Mouse (Mus musculus): ENCODE measurements around the gene Sox5. TPM values are rescaled to one million over a fixed set of nuclear protein-coding genes. Genes with fewer than 3 reads are reported as not detected.
A peak's percentile ranks its signal among the peaks of the same experiment; 100 is the strongest.

Sox5 gene
- polyA plus RNA-seq, 1 experiment from 2014 or later: 25.8 TPM

- Histone ChIP-seq H3K9ac (ENCODE audit: low read length) (no peak overlapping the region), H3K27me3 (ENCODE audit: control insufficient read depth, insufficient read depth, low read length) (no peaks in the 10 kb centered on the region), H3K9me3 (replicated peaks; ENCODE audit: control insufficient read depth, low read length) (no peaks in the 10 kb centered on the region), H3K27ac (ENCODE audit: low read length) (no peak overlapping the region), H3K4me2 (ENCODE audit: low read depth, low read length) (no peak overlapping the region), H3K36me3 (ENCODE audit: control insufficient read depth, insufficient read depth, low read length) (no peaks in the 10 kb centered on the region), H3K4me1 (ENCODE audit: control insufficient read depth, insufficient read depth, low read length) (no peaks in the 10 kb centered on the region), H3K4me3 (replicated peaks; ENCODE audit: low read length) (no peak overlapping the region)
- 89% methylated on average over 12 of the region's 12 CpGs for WGBS
- no peak for ATAC-seq (ENCODE audit: insufficient read depth, low FRiP score)
These were observed 474.1 kb downstream of the Sox5 start for GRCm38 (mm10) chr6:144307551-144308149.

- no peak overlapping the region for H3K9ac ChIP-seq (ENCODE audit: low read length)
- H3K9me3 ChIP-seq (replicated peaks; ENCODE audit: control insufficient read depth, low read length): no peaks in the 10 kb centered on the region
- no peak overlapping the region for H3K27ac ChIP-seq (ENCODE audit: low read length)
- no peak overlapping the region for H3K4me3 ChIP-seq (replicated peaks; ENCODE audit: low read length)
- no peak overlapping the region for H3K4me2 ChIP-seq (ENCODE audit: low read depth, low read length)
- H3K27me3 ChIP-seq (ENCODE audit: control insufficient read depth, insufficient read depth, low read length): no peaks in the 10 kb centered on the region
- no peaks in the 10 kb centered on the region for H3K36me3 ChIP-seq (ENCODE audit: control insufficient read depth, insufficient read depth, low read length)
- WGBS: 70% methylated on average over 6 of the region's 6 CpGs
- peaks cover 9% of the 10 kb centered on the region; the same call in 1 of the 2 replicates for H3K4me1 ChIP-seq (ENCODE audit: control insufficient read depth, insufficient read depth, low read length)
- ATAC-seq (ENCODE audit: insufficient read depth, low FRiP score): no peak
These were observed 479.0 kb downstream of the Sox5 start for GRCm38 (mm10) chr6:144302823-144303222.

- ATAC-seq (ENCODE audit: insufficient read depth, low FRiP score): no peak
- H3K27me3 ChIP-seq (ENCODE audit: control insufficient read depth, insufficient read depth, low read length): no peaks in the 10 kb centered on the region
These were observed 480.7 kb downstream of the Sox5 start for GRCm38 (mm10) chr6:144301082-144301481.

GRCm38 (mm10) chr6:144299503-144299858 is 482.3 kb downstream of the Sox5 start:
- no peak for ATAC-seq (ENCODE audit: insufficient read depth, low FRiP score)
- Histone ChIP-seq H3K4me2 (ENCODE audit: low read depth, low read length) (0 out of 2 replicates have a peak overlapping the region, but pooled peaks have one; percentile 20), H3K4me1 (ENCODE audit: control insufficient read depth, insufficient read depth, low read length) (peaks cover 9% of the 10 kb centered on the region; the same call in 1 of the 2 replicates)

More at GRCm38 (mm10) chr6:144301082-144301481, 480.7 kb downstream of the Sox5 start:
- WGBS: 58% methylated on average over 4 of the region's 4 CpGs
- Histone ChIP-seq H3K4me2 (ENCODE audit: low read depth, low read length) (no peak overlapping the region), H3K36me3 (ENCODE audit: control insufficient read depth, insufficient read depth, low read length) (no peaks in the 10 kb centered on the region), H3K9ac (ENCODE audit: low read length) (no peak overlapping the region), H3K27ac (ENCODE audit: low read length) (no peak overlapping the region), H3K4me3 (replicated peaks; ENCODE audit: low read length) (no peak overlapping the region), H3K9me3 (replicated peaks; ENCODE audit: control insufficient read depth, low read length) (no peaks in the 10 kb centered on the region), H3K4me1 (ENCODE audit: control insufficient read depth, insufficient read depth, low read length) (peaks cover 9% of the 10 kb centered on the region; the same call in 1 of the 2 replicates)

GRCm38 (mm10) chr6:144298641-144299502 is 482.9 kb downstream of the Sox5 start:
- no peaks in the 10 kb centered on the region for H3K36me3 ChIP-seq (ENCODE audit: control insufficient read depth, insufficient read depth, low read length)
- H3K9ac ChIP-seq (ENCODE audit: low read length): no peak overlapping the region
- WGBS: 48% methylated on average over 23 of the region's 23 CpGs
- peak overlapping the region; percentile 44 for H3K4me2 ChIP-seq (ENCODE audit: low read depth, low read length)
- no peaks in the 10 kb centered on the region for H3K27me3 ChIP-seq (ENCODE audit: control insufficient read depth, insufficient read depth, low read length)
- H3K4me1 ChIP-seq (ENCODE audit: control insufficient read depth, insufficient read depth, low read length): peaks cover 9% of the 10 kb centered on the region; the same call in 1 of the 2 replicates
- no peak for ATAC-seq (ENCODE audit: insufficient read depth, low FRiP score)
- no peak overlapping the region for H3K27ac ChIP-seq (ENCODE audit: low read length)
- H3K9me3 ChIP-seq (replicated peaks; ENCODE audit: control insufficient read depth, low read length): peaks cover 7% of the 10 kb centered on the region; the same call in 1 of the 2 replicates
- no peak overlapping the region for H3K4me3 ChIP-seq (replicated peaks; ENCODE audit: low read length)

More at GRCm38 (mm10) chr6:144299503-144299858, 482.3 kb downstream of the Sox5 start:
- Histone ChIP-seq H3K4me3 (replicated peaks; ENCODE audit: low read length) (no peak overlapping the region), H3K36me3 (ENCODE audit: control insufficient read depth, insufficient read depth, low read length) (no peaks in the 10 kb centered on the region), H3K27me3 (ENCODE audit: control insufficient read depth, insufficient read depth, low read length) (no peaks in the 10 kb centered on the region), H3K9me3 (replicated peaks; ENCODE audit: control insufficient read depth, low read length) (peaks cover 7% of the 10 kb centered on the region; the same call in 1 of the 2 replicates), H3K9ac (ENCODE audit: low read length) (no peak overlapping the region), H3K27ac (ENCODE audit: low read length) (no peak overlapping the region)
- WGBS: 43% methylated on average over 7 of the region's 7 CpGs

GRCm38 (mm10) chr6:144297846-144298245 is 483.9 kb downstream of the Sox5 start:
- no peaks in the 10 kb centered on the region for H3K27me3 ChIP-seq (ENCODE audit: control insufficient read depth, insufficient read depth, low read length)
- 82% methylated on average over 5 of the region's 5 CpGs for whole genome bisulfite sequencing
- H3K9ac ChIP-seq (ENCODE audit: low read length): no peak overlapping the region
- no peak overlapping the region for H3K4me2 ChIP-seq (ENCODE audit: low read depth, low read length)
- no peaks in the 10 kb centered on the region for H3K36me3 ChIP-seq (ENCODE audit: control insufficient read depth, insufficient read depth, low read length)
- H3K27ac ChIP-seq (ENCODE audit: low read length): no peak overlapping the region
- no peak overlapping the region for H3K4me3 ChIP-seq (replicated peaks; ENCODE audit: low read length)
- peaks cover 7% of the 10 kb centered on the region; the same call in 1 of the 2 replicates for H3K9me3 ChIP-seq (replicated peaks; ENCODE audit: control insufficient read depth, low read length)
- peaks cover 9% of the 10 kb centered on the region; the same call in 1 of the 2 replicates for H3K4me1 ChIP-seq (ENCODE audit: control insufficient read depth, insufficient read depth, low read length)
- ATAC-seq (ENCODE audit: insufficient read depth, low FRiP score): no peak

GRCm38 (mm10) chr6:144297131-144297530 is 484.6 kb downstream of the Sox5 start:
- WGBS: 74% methylated on average over 1 of the region's 1 CpGs

GRCm38 (mm10) chr6:144291526-144291925 is 490.3 kb downstream of the Sox5 start:
- H3K36me3 ChIP-seq (ENCODE audit: control insufficient read depth, insufficient read depth, low read length): no peaks in the 10 kb centered on the region
- no peak for ATAC-seq (ENCODE audit: insufficient read depth, low FRiP score)
- peaks cover 7% of the 10 kb centered on the region; the same call in 1 of the 2 replicates for H3K9me3 ChIP-seq (replicated peaks; ENCODE audit: control insufficient read depth, low read length)
- no peak overlapping the region for H3K27ac ChIP-seq (ENCODE audit: low read length)
- no peak overlapping the region for H3K4me2 ChIP-seq (ENCODE audit: low read depth, low read length)
- H3K27me3 ChIP-seq (ENCODE audit: control insufficient read depth, insufficient read depth, low read length): no peaks in the 10 kb centered on the region
- H3K4me3 ChIP-seq (replicated peaks; ENCODE audit: low read length): no peak overlapping the region
- H3K4me1 ChIP-seq (ENCODE audit: control insufficient read depth, insufficient read depth, low read length): no peaks in the 10 kb centered on the region
- 88% methylated on average over 4 of the region's 4 CpGs for WGBS
- H3K9ac ChIP-seq (ENCODE audit: low read length): no peak overlapping the region

More at GRCm38 (mm10) chr6:144297131-144297530, 484.6 kb downstream of the Sox5 start:
- Histone ChIP-seq H3K9me3 (replicated peaks; ENCODE audit: control insufficient read depth, low read length) (peaks cover 7% of the 10 kb centered on the region; the same call in 1 of the 2 replicates), H3K27ac (ENCODE audit: low read length) (no peak overlapping the region), H3K4me2 (ENCODE audit: low read depth, low read length) (no peak overlapping the region), H3K4me1 (ENCODE audit: control insufficient read depth, insufficient read depth, low read length) (peaks cover 9% of the 10 kb centered on the region; the same call in 1 of the 2 replicates), H3K9ac (ENCODE audit: low read length) (no peak overlapping the region), H3K36me3 (ENCODE audit: control insufficient read depth, insufficient read depth, low read length) (no peaks in the 10 kb centered on the region), H3K27me3 (ENCODE audit: control insufficient read depth, insufficient read depth, low read length) (no peaks in the 10 kb centered on the region), H3K4me3 (replicated peaks; ENCODE audit: low read length) (no peak overlapping the region)
- no peak for ATAC-seq (ENCODE audit: insufficient read depth, low FRiP score)

GRCm38 (mm10) chr6:144286122-144286521 is 495.7 kb downstream of the Sox5 start:
- no peak for ATAC-seq (ENCODE audit: insufficient read depth, low FRiP score)
- no peaks in the 10 kb centered on the region for H3K9me3 ChIP-seq (replicated peaks; ENCODE audit: control insufficient read depth, low read length)
- H3K4me2 ChIP-seq (ENCODE audit: low read depth, low read length): no peak overlapping the region
- no peaks in the 10 kb centered on the region for H3K36me3 ChIP-seq (ENCODE audit: control insufficient read depth, insufficient read depth, low read length)
- no peaks in the 10 kb centered on the region for H3K27me3 ChIP-seq (ENCODE audit: control insufficient read depth, insufficient read depth, low read length)
- H3K9ac ChIP-seq (ENCODE audit: low read length): no peak overlapping the region
- H3K4me3 ChIP-seq (replicated peaks; ENCODE audit: low read length): no peak overlapping the region
- no peak overlapping the region for H3K27ac ChIP-seq (ENCODE audit: low read length)
- no peaks in the 10 kb centered on the region for H3K4me1 ChIP-seq (ENCODE audit: control insufficient read depth, insufficient read depth, low read length)
- WGBS: 79% methylated on average over 4 of the region's 4 CpGs

Measured in stomach, embryonic 16.5 days (tissue).